Comparison of ENCODE assay signal across 24 mouse cellular contexts in the genomic region with DNA sequence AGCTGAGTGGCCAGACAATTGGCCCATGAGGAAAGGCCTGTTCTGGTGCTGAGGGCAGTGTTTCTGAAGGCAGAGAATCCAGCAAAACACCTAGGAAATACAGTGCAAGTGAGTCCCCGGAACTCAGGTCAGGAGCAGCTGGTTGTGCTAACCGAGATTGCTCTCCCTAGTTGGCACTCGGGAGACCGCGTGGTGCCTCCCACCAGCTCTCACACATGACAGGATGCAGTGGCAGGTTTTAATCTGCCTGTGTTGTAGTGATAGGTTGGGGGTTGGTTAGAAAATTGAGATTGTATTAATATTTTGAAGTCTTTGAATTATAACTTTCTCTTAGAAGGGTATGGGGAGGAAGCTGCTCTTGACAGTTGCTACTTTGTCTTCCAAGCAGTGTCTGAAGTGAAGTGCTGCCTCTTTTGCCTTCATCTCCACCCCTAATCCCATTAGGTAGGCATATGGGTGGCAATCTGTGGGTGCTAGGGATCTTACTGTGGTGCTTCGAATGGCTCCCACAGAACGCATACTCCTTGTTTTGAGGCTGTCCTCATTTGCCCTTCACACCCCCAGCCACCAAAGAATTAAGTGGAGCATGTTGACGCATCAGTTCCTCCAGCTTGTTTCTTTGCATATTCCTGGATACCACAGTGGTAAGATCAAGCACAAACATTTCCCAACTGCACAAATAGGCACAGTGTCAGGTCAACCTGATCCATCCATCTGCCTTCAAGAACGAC. TPM values are rescaled to one million over a fixed set of nuclear protein-coding genes. Genes with fewer than 3 reads are reported as not detected.
A peak's percentile ranks its signal among the peaks of the same experiment; 100 is the strongest.
DNase-seq lines count a peak whose midpoint lies in the region; ATAC-seq and TF ChIP-seq lines count a peak whose summit lies in the region.
"Had no signal": no experiment of that assay in that cellular context is flagged by ENCODE, and none has a peak within 500 bp of the region (broad histone marks: within the 10 kb centered on the region; RNA-seq: fewer than 3 reads in every experiment).

No protein-coding gene starts in this region.

- TF ChIP-seq CTCF in layer of hippocampus, adult 2 months (conservative IDR thresholded peaks at IDR 0.05): no peak

- H3K79me2 ChIP-seq in myocyte (ENCODE audit: control insufficient read depth, insufficient read depth): no peaks in the 10 kb centered on the region

- ATAC-seq in midbrain, embryonic 11.5 days (ENCODE audit: low FRiP score): no peak
- no peak for ATAC-seq in midbrain, embryonic 16.5 days
- ATAC-seq: activated CD4-positive, CD25-positive, alpha-beta regulatory T cell, adult 4 months; forebrain, embryonic 13.5 days; hindbrain, embryonic 16.5 days; inflammation-experienced regulatory T-cells, adult 6 months; Patski had no signal

- no peak for TF ChIP-seq POLR2A in myocyte (IDR thresholded peaks at IDR 0.05; ENCODE audit: insufficient read length, low read depth)

- no peak overlapping the region for H3K27ac ChIP-seq in midbrain, embryonic 11.5 days (ENCODE audit: low read depth, low read length)
- no peak overlapping the region for H3K27ac ChIP-seq in midbrain, embryonic 16.5 days (ENCODE audit: low read length)
- peak overlapping the region; percentile 32; the same call in 1 of the 2 replicates for H3K27ac ChIP-seq in layer of hippocampus, adult 2 months
- H3K27ac ChIP-seq: embryonic facial prominence, embryonic 10.5 days; forebrain, embryonic 13.5 days; heart, embryonic 13.5 days; hindbrain, embryonic 12.5 days had no signal

- H3K27me3 ChIP-seq in midbrain, embryonic 11.5 days (ENCODE audit: control insufficient read depth, insufficient read depth, low read length): no peaks in the 10 kb centered on the region
- no peaks in the 10 kb centered on the region for H3K27me3 ChIP-seq in midbrain, embryonic 16.5 days (ENCODE audit: control insufficient read depth, insufficient read depth, low read depth, low read length)
- no peaks in the 10 kb centered on the region for H3K27me3 ChIP-seq in myocyte (ENCODE audit: control insufficient read depth, insufficient read depth, insufficient read length)
- H3K27me3 ChIP-seq: CH12.LX; forebrain, embryonic 13.5 days; heart, embryonic 13.5 days; hindbrain, embryonic 12.5 days; Patski had no signal

- intact Hi-C loops in gastrocnemius, postnatal 14 days (cut with DNase I; ENCODE audit: low total_unique reads): no loop called here

- H3K4me3 ChIP-seq in midbrain, embryonic 11.5 days (ENCODE audit: low read depth, low read length): no peak overlapping the region
- no peak overlapping the region for H3K4me3 ChIP-seq in midbrain, embryonic 16.5 days (ENCODE audit: low read depth, low read length)
- H3K4me3 ChIP-seq in layer of hippocampus, adult 2 months: no peak overlapping the region
- H3K4me3 ChIP-seq in myocyte: no peak overlapping the region
- H3K4me3 ChIP-seq: embryonic facial prominence, embryonic 10.5 days; forebrain, embryonic 13.5 days; heart, embryonic 13.5 days; hindbrain, embryonic 12.5 days had no signal

- 86% methylated on average over 9 of the region's 9 CpGs for WGBS in midbrain, embryonic 11.5 days
- WGBS in midbrain, embryonic 16.5 days: 86% methylated on average over 9 of the region's 9 CpGs

- H3K9ac ChIP-seq in midbrain, embryonic 11.5 days (ENCODE audit: low read length): no peak overlapping the region
- H3K9ac ChIP-seq in midbrain, embryonic 16.5 days (ENCODE audit: low read depth, low read length): no peak overlapping the region
- H3K9ac ChIP-seq: forebrain, embryonic 13.5 days; heart, embryonic 13.5 days; hindbrain, embryonic 12.5 days had no signal

- H3K36me3 ChIP-seq in midbrain, embryonic 11.5 days (ENCODE audit: control insufficient read depth, insufficient read depth, low read length): no peaks in the 10 kb centered on the region
- H3K36me3 ChIP-seq in midbrain, embryonic 16.5 days (ENCODE audit: control insufficient read depth, insufficient read depth, low read length): no peaks in the 10 kb centered on the region
- H3K36me3 ChIP-seq in myocyte (ENCODE audit: control insufficient read depth, insufficient read depth): no peaks in the 10 kb centered on the region
- H3K36me3 ChIP-seq: embryonic facial prominence, embryonic 10.5 days; heart, embryonic 13.5 days; hindbrain, embryonic 12.5 days had no signal

- H3K4me1 ChIP-seq in midbrain, embryonic 11.5 days (ENCODE audit: control insufficient read depth, insufficient read depth, low read length): no peaks in the 10 kb centered on the region; the same call in 1 of the 2 replicates
- no peaks in the 10 kb centered on the region for H3K4me1 ChIP-seq in midbrain, embryonic 16.5 days (ENCODE audit: control insufficient read depth, insufficient read depth, low read length)
- H3K4me1 ChIP-seq: forebrain, embryonic 13.5 days; hindbrain, embryonic 12.5 days had no signal

- peak; percentile 67 for DNase-seq in midbrain, embryonic 11.5 days (ENCODE audit: low spot score, missing footprints)
- DNase-seq in layer of hippocampus, adult 2 months (ENCODE audit: low spot score in 2 of 2): peak in 1 of 2 experiments; percentile 48
- peak; percentile 18 to 25 for DNase-seq in layer of hippocampus, postnatal 10 days (ENCODE audit: low spot score in 2 of 2)
- DNase-seq in lung, postnatal 36 days: no peak
- DNase-seq in gastrocnemius, postnatal 14 days: no peak
- DNase-seq in adrenal gland, adult 18-20 months (ENCODE audit: low spot score in 2 of 2): no peak
- DNase-seq: adrenal gland, adult 2 months; adrenal gland, postnatal 25 days; cerebellum, adult 11 months; cerebellum, adult 8-10 months; cerebellum, postnatal 25 days; gastrocnemius, postnatal 25 days; heart, postnatal 4 days had no signal

- H3K9me3 ChIP-seq in midbrain, embryonic 11.5 days (ENCODE audit: control insufficient read depth, low read length): no peaks in the 10 kb centered on the region
- no peaks in the 10 kb centered on the region for H3K9me3 ChIP-seq in midbrain, embryonic 16.5 days (replicated peaks; ENCODE audit: control insufficient read depth, low read length, poor library complexity, severe bottlenecking)
- H3K9me3 ChIP-seq: embryonic facial prominence, embryonic 10.5 days; forebrain, embryonic 13.5 days; heart, embryonic 13.5 days; hindbrain, embryonic 12.5 days had no signal

- no peak overlapping the region for H3K4me2 ChIP-seq in midbrain, embryonic 11.5 days
- H3K4me2 ChIP-seq in midbrain, embryonic 16.5 days (ENCODE audit: low read length): no peak overlapping the region
- H3K4me2 ChIP-seq in myocyte (ENCODE audit: low read depth): peak overlapping the region; percentile 49
- H3K4me2 ChIP-seq: forebrain, embryonic 13.5 days; heart, embryonic 13.5 days; hindbrain, embryonic 12.5 days had no signal

- no peak overlapping the region for H3ac ChIP-seq in myocyte (ENCODE audit: control insufficient read depth, insufficient read length)

TF ChIP-seq in myocyte, 11 proteins besides CTCF, POLR2A, EP300 and RAD21:
- TF ChIP-seq MYOG (IDR thresholded peaks at IDR 0.05; ENCODE audit: control insufficient read depth in 1 of 3, insufficient read depth in 1 of 3, insufficient read length in 2 of 3, low read depth in 2 of 3) (peak in 1 of 3 experiments; percentile 8), TCF3 (IDR thresholded peaks at IDR 0.05; ENCODE audit: insufficient read length, low read depth) (no peak)

RNA-seq across cellular contexts. Expression of gene Acsl3, which starts 52.6 kb away (rescaled TPM):
- polyA plus RNA-seq in midbrain, embryonic 11.5 days (2014; fragmentation: Nextera tagmentation; extraction: Ambion mirVana): 97.9 and 109 TPM in 2 replicates
- 111 and 120 TPM in 2 replicates for polyA plus RNA-seq in midbrain, embryonic 16.5 days (2015; fragmentation: Nextera tagmentation; extraction: Ambion mirVana)
- 100 to 1,000 TPM; 186 to 188 TPM for total RNA-seq in layer of hippocampus, adult 2 months (2021)
- total RNA-seq in layer of hippocampus, postnatal 10 days (2021): 100 to 1,000 TPM; 134 to 144 TPM
- 106 TPM for polyA plus RNA-seq in myocyte (2012; fragmentation: generic; extraction: Trizol)
- total RNA-seq in gastrocnemius, postnatal 14 days (2021): 10 to 100 TPM in 1 of 2 experiments, 1 to 10 TPM in 1; 7.0 to 10.0 TPM
- total RNA-seq in adrenal gland, adult 18-20 months (2021): 10 to 100 TPM; 30.1 to 35.5 TPM

RNA-seq across cellular contexts. Expression of gene Utp14b, which starts 52.9 kb away (rescaled TPM):
- polyA plus RNA-seq in midbrain, embryonic 11.5 days (2014; fragmentation: Nextera tagmentation; extraction: Ambion mirVana): 5.3 and 6.0 TPM in 2 replicates
- polyA plus RNA-seq in midbrain, embryonic 16.5 days (2015; fragmentation: Nextera tagmentation; extraction: Ambion mirVana): 1.6 and 1.8 TPM in 2 replicates
- 10 to 100 TPM; 21.6 to 28.7 TPM for total RNA-seq in layer of hippocampus, adult 2 months (2021)
- total RNA-seq in layer of hippocampus, postnatal 10 days (2021): 10 to 100 TPM; 17.0 to 18.2 TPM
- 3.0 TPM for polyA plus RNA-seq in myocyte (2012; fragmentation: generic; extraction: Trizol)
- 1 to 10 TPM; 1.6 to 2.2 TPM for total RNA-seq in gastrocnemius, postnatal 14 days (2021)
- 1 to 10 TPM; 3.2 to 5.0 TPM for total RNA-seq in adrenal gland, adult 18-20 months (2021)

Comparison
In these comparisons a context has a peak if more than half of its experiments do, and no peak if none do; other contexts are left out.
1. DNase-seq: peak in midbrain, embryonic 11.5 days (single experiment) and layer of hippocampus, postnatal 10 days (2 of 2); none in lung, postnatal 36 days (single experiment), gastrocnemius, postnatal 14 days (single experiment) and adrenal gland, adult 18-20 months (0 of 2).